Mouse (Mus musculus): ENCODE data around the gene Pkig.

- TF ChIP-seq EP300 (IDR thresholded peaks at IDR 0.05; ENCODE audit: low read depth in 1 of 2, low read length in 2 of 2) (no peak), POLR2A (IDR thresholded peaks at IDR 0.05; ENCODE audit: control insufficient read depth in 1 of 2, insufficient read depth in 1 of 2, low read depth in 1 of 2, low read length in 2 of 2, poor library complexity in 1 of 2) (no peak), POLR2AphosphoS5 (IDR thresholded peaks at IDR 0.05; ENCODE audit: borderline replicate concordance, low read depth, low read length) (no peak), CHD1 (IDR thresholded peaks at IDR 0.05; ENCODE audit: low read depth, low read length) (no peak), MAZ (IDR thresholded peaks at IDR 0.05; ENCODE audit: low read depth, low read length) (no peak), ZMIZ1 (IDR thresholded peaks at IDR 0.05; ENCODE audit: low read depth, low read length) (no peak)
Observed at GRCm38 (mm10) chr2:163682344-163682743, 24.2 kb downstream of the Pkig start.
